Mouse (Mus musculus): ENCODE data around the gene Trdmt1.

- TF ChIP-seq CTCF (IDR thresholded peaks at IDR 0.05; ENCODE audit: low read depth) (no peak), EP300 (IDR thresholded peaks at IDR 0.05; ENCODE audit: low read depth) (no peak)
Observed at GRCm38 (mm10) chr2:13496087-13496486, 48.4 kb downstream of the Trdmt1 start.

All from liver, postnatal 0 days (tissue).